Mouse (Mus musculus) megakaryocyte-erythroid progenitor cell, adult 5 weeks (primary cell): ENCODE measurements around the gene Chmp1a. TPM values are rescaled to one million over a fixed set of nuclear protein-coding genes. Genes with fewer than 3 reads are reported as not detected.

Experiments used
- polyA plus RNA-seq: library from polyadenylated mRNA; stranded (reverse); fragments of >175 nt; gene quantifications from 2 replicates; pipeline ENCODE4 v1.2.3, GENCODE M21; 2012

Gene Chmp1a
- polyA plus RNA-seq: 26.0 and 28.9 TPM in 2 replicates

GRCm38 (mm10) chr8:123212321-123213117 lies at the start of gene Chmp1a, which contains the start of gene Spata33:
Chmp1a (minus strand) TSS chr8:123212763.
Spata33 (plus strand) TSS chr8:123212832.

GRCm38 (mm10) chr8:123254099-123254885 lies 41.7 kb upstream of the Chmp1a start, which contains the start of the genes Zfp276 and Vps9d1:
Zfp276 (plus strand) TSS chr8:123254195.
Vps9d1 (minus strand) TSS chr8:123254348.

DNA sequence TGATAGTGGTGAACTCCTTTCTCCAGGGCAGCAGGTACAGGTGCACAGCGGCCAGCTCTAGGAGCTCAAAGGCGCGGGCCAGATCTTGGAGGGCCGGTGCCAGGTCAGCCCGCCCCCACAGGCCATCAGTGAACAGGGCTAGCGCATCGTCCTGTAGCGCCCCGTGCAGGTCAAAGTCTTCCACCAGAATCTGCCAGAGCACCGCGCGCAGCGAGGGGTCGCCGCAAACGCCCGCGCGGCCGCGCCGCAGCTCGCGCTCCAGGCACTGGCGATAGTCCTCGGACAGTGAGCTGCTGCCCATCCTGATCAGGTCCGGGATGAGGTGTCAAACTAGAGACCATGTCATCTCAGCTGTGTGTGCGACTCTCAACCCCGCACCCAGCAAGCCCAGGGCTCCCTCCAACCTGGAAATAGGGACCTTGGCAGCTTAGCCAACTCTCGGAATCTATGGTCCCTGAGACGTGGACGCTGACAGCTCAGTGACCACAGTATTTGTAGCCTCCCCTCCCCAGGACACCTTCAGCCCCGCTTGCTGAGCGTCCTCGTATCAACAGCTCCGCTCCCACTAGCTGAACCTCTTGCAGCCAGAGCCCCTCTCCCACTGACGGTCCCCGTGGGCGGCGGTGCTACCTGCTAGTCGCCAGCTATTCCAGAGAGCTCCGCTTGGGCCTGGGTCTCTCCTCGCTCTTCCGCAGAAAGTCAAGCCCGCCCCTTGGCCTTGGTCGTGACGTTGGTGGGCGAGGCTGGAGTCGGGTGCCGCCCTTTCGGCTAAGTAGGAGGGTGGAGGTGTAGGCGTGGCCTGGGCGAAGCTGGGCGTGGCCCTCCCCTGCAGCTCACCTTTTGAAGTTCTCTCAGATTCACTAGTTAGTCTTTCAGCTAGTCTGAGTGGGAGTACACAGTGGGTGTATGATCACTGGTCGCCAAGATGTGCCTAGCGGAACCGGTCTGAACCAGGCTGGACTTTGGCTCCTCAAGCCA lies 23.2 kb upstream of the Chmp1a start, which contains the start of gene Spata2l:
TSS of gene Spata2l (minus strand) at position 714 of the 978 bp plus-strand sequence.

GRCm38 (mm10) chr8:123224278-123225266 lies 12.0 kb upstream of the Chmp1a start, which contains the start of gene Cdk10:
Cdk10 (plus strand) TSS chr8:123224842.

GRCm38 (mm10) chr8:123185566-123186409 lies 26.8 kb downstream of the Chmp1a start, which contains the start of gene Dpep1:
Dpep1 (plus strand) TSS chr8:123186242.

GRCm38 (mm10) chr8:123157888-123158465 lies 54.6 kb downstream of the Chmp1a start, which contains the start of gene Sult5a1:
Sult5a1 (minus strand) TSS chr8:123158315.

Other genes with a start within 250 kb of the Chmp1a start
- gene Ankrd11, start 170.5 kb downstream of the Chmp1a start, polyA plus RNA-seq: 93.5 and 120 TPM in 2 replicates
- 26.7 and 33.2 TPM in 2 replicates for gene Spg7, start 149.8 kb downstream of the Chmp1a start, polyA plus RNA-seq
- 4,017 and 4,573 TPM in 2 replicates for gene Rpl13, start 110.4 kb downstream of the Chmp1a start, polyA plus RNA-seq
- gene Cpne7, start 95.4 kb downstream of the Chmp1a start, polyA plus RNA-seq: 0.48 and 1.4 TPM in 2 replicates
- gene Sult5a1, start 54.4 kb downstream of the Chmp1a start, polyA plus RNA-seq: 0.02 TPM in 1 of 2 replicates, not detected in the other
- not detected in 2 replicates for gene Dpep1, start 26.5 kb downstream of the Chmp1a start, polyA plus RNA-seq
- 0.06 and 0.10 TPM in 2 replicates for gene Spata33, start 69 bp upstream of the Chmp1a start, polyA plus RNA-seq
- gene Cdk10, start 12.1 kb upstream of the Chmp1a start, polyA plus RNA-seq: 93.0 and 94.8 TPM in 2 replicates
- gene Spata2l, start 23.5 kb upstream of the Chmp1a start, polyA plus RNA-seq: 6.7 and 7.1 TPM in 2 replicates
- gene Zfp276, start 41.4 kb upstream of the Chmp1a start, polyA plus RNA-seq: 13.0 and 15.7 TPM in 2 replicates
- gene Vps9d1, start 41.6 kb upstream of the Chmp1a start, polyA plus RNA-seq: 138 and 145 TPM in 2 replicates
- gene Fanca, start 105.8 kb upstream of the Chmp1a start, polyA plus RNA-seq: 62.6 and 69.9 TPM in 2 replicates
- gene Spire2, start 120.0 kb upstream of the Chmp1a start, polyA plus RNA-seq: 2.1 and 3.8 TPM in 2 replicates
- 86.9 and 109 TPM in 2 replicates for gene Tcf25, start 161.0 kb upstream of the Chmp1a start, polyA plus RNA-seq
- 0.02 and 0.04 TPM in 2 replicates for gene Mc1r, start 194.3 kb upstream of the Chmp1a start, polyA plus RNA-seq
- gene Tubb3, start 198.7 kb upstream of the Chmp1a start, polyA plus RNA-seq: 1.2 and 1.6 TPM in 2 replicates
- gene Def8, start 210.8 kb upstream of the Chmp1a start, polyA plus RNA-seq: 35.5 and 36.3 TPM in 2 replicates